Mouse (Mus musculus): Measurements from ENCODE around the gene Gpr39.

Gene Gpr39

DNA sequence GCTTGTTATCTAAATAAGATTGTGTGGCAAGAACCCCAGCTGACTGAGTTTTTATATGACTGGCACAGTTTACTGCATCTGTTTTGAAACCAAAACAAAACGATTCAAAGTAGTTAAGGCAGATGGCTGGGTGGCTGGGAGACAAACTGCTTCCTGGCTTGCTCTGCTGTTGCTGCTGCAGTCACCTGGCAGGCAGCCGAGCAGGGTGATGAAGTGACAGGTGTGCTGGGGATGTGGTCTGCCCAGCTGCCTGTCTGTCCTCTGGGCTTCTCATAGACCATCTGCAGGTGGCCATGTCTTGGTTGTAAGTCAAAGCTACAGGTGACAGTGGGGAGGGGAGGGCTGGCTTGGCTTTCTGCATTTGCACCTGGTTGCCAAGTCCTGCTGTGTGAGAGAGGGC, 131.6 kb downstream of the Gpr39 start:
- DNase-seq (ENCODE audit: low spot score in 2 of 2) = no peak

DNA sequence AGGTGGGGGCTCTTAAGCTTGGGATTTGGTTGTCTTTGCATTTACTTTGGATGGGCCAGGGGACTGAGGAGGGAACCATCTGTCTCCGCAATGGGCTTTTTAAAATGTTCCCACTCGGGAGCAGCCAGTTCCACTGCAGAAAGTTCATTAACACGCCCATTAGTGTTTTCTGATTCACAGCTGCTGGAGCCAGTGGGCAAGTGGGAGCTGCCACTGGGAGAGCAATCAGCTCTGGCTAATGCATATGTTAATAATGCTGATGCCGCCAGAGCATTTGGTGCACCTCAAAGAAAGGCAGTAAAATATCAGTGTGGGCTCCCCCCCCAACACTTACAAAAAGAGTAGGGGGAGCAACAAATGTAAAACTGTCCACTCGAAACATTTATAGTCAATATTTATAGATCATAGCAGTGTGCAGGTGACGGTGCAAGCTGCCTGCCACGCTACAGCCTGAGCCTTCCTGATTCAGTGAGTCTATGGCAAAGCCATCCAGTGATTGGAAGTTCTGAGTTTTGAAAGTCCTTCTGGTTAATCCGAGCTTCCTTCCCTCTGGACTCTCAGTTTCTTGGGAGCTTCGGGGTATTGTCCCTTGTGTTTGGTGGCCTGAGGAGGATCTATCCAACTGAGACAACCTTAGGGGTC, 136.5 kb downstream of the Gpr39 start:
- no peak for DNase-seq (ENCODE audit: low spot score in 2 of 2)

DNA sequence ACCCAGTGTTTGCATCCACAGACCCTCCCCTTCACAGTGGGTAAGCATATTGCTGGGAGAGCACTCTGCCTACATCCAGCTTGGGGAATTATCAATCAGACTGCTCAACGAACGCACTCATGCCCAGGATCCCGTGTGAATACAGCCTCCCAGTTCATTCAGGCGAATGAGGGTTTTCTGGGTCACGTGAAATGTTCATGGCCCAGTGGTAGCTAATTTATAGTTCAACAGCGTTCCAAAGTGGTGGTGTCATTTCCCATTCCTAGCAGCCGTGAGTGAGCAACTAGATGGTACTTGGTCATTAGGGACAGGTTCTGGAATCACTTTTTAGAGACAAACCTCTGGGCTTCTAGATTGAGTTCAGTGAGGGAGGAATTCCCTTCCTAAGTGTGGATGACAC, 144.3 kb downstream of the Gpr39 start:
- DNase-seq (ENCODE audit: low spot score in 2 of 2) = no peak

DNA sequence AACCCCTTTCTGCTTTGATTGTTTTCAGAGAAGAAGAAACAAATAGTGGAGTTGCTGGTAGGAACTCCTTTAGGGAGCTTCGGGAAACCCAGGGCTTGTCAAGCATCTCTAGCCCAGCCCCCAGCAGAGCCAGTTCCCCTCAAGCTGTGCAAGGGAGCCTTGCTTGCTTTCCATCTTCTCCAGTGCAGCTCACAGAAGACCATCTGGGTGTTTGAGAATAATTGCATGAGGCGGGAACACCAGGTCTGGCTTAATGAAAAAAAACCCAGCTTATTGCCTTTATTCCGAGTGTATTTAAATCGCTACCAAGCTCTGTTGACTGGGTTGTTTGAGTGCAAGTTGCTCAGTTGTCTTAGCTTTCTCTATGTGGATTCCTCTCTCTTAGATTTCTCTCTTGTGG, 146.8 kb downstream of the Gpr39 start:
- DNase-seq (ENCODE audit: low spot score in 2 of 2) = no peak

DNA sequence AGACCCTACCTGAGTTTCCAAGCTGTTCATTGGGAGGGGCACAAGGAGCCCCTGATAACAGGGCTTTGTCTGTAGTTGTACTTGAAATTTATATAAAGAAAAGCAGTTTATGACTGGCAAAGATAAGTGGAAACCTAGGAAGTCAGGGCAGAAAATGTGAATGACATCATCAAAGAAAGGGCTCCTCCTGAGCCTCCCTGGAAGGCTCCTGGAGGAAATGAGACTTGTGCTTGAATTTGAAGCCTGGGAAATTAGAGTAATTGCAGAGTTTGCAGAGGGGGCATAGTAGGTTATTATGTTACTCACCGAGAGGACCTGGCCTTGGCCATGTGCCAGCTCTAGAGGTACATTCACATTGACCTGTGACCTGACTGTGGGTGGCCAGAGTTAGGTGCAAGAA, 160.7 kb downstream of the Gpr39 start:
- DNase-seq (ENCODE audit: low spot score in 2 of 2) = no peak

DNA sequence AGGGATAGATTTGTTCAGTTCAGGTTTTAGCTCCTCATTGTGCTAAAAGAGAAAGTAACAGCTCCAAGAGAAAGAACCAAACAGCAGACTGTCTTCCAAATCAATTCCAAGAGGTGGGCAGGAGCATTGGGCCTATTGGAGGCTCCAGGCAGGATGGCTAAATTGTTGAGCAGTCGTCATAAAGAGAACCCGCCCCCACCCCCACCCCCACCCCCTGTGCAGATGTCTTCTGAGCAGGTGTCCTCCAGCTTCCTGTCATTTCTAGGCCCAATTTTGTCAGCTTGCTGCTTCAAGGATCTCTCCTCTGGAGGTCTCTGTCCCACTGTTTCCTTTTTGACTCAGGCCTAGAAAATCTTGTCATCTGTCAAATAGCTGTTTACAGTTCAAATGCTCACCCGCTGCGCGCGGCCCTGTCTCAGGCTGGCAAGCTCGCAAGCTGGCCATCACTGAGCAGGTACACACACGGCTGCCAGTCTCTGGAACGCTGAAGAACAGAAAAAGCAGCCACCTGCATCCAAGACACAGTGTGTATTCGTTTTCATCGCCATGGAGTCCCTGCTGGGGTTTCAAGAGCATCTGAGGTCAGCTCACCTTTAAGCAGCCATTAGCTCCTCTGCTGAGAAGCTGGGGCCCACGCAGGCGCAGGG, 163.1 kb downstream of the Gpr39 start:
- DNase-seq (ENCODE audit: low spot score in 2 of 2) = no peak

DNA sequence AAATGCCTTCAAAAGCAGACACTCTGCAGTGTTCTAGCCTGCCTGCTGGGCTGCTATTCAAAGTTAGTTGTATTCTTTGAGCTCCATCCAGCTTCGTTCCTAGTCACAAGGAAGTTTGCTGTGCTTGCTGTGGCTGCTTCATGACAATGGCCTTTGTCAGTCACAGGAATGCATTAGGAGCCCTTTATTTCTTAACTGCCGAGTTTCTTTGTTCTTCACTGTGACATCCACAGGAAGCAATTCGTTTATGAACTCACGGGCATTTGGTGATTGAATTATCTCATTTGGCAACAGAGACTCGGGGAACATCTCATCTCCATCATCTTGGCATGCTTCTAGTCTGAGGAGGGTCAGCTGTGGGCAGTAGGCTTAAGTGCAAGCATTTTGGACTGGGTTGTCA, 177.9 kb downstream of the Gpr39 start:
- no peak for DNase-seq (ENCODE audit: low spot score in 2 of 2)

DNA sequence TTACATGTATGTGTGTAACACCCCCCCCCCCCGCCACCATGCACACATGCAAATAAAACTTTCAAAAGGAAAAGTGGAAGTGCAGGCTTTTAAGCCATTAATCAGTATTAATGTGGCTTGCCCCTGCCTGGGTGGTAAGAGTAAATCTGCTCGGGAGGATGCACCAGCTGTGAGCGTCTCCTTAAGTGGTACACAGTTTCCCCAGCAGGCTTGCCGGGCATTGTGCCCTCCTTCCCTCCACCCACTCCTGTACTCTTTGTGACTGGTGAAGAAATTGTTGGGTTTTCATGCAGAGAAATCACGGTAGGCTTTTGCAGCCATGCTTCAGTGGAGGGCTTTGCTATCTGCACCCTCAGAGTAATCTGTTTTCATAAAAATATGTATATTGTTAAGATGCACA, 181.8 kb downstream of the Gpr39 start:
- DNase-seq (ENCODE audit: low spot score in 2 of 2) = no peak

DNA sequence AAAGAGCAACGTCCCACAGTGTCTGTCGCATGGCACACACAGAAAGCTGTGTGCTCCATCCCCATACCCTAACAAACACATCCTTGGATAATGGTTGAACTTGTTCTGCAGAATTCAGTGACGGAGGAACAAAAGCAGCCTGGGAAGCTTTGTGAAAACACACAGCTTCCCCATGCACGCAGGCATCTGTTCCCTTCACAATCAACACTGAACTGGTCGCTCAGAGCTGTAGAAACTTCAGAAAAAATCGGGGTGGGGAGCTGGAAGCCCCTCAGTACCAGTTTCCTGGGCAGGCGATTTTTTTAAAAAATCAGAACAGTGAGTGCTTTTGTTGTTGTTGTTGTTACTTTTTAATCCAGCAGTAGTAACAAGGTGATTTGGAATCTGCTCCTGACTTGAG, 193.3 kb downstream of the Gpr39 start:
- no peak for DNase-seq (ENCODE audit: low spot score in 2 of 2)

DNA sequence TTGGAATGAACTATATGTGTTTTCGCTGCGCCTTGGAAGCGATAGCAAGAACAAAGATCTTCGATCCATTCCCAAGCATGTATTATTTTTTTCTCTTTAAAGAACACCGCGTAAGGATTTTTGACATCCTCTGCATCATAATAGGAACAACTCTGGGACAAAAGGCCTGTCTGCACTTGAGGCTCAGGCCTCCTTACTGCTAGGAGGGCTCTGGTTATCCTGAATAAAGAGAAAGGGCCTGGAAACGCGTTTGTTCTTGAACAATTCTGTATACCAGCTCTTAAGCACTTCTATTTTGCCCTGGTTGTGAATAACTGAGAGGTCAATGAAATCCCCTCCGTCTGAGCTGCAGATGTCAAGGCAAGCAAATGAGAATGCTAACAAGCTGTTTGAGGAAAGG, 216.4 kb downstream of the Gpr39 start:
- no peak for DNase-seq (ENCODE audit: low spot score in 2 of 2)

DNA sequence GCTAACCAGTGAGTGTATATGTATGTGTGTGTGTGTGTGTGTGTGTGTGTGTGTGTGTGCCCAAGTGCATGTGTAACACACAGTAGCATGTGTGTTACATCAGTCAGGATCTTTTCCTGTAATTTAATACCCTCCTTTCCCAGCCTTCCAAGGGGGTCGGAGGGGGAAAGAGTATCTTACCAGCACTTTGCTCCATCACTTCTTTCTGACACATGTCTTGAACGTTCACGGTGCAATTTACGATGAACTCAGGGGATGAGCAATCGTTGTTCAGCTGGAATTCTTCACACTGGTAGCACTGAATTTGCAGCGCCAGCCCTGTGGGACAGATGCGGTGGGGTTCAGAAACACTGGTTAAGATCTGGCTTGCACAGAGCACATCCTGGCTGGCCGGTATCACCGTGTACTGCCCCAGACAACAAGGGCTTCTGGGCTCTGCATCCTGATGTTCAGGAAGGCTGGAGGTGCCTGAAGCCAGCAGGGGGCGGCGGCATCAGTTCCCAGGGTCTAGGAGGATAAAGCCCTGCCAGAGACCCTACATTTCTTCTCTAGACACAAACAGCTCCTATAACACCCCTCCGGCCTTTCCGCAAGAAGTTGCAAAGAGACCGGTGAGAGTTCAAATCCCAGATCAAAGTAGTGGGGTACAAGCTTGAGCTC, 233.5 kb downstream of the Gpr39 start:
- DNase-seq (ENCODE audit: low spot score in 2 of 2) = no peak

DNA sequence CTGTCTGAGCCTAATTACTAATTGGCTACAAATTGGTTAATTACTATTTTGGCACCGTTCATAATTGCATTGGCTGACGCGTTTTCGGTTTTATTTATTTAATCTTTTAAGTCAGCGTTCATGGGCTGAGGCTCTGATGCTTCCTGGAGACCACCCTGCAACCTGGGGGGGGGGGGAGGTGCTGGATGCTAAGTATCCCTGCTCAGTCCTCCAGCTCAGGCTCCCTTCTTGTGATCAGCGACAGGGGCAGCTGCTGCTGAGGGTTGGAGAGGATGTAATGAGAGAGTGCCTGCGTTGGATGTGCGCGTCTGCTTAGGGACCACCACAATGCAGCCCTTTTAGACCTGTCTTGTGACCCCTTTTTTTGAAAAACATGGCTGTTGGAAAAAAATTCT, 234.1 kb downstream of the Gpr39 start:
- no peak for DNase-seq (ENCODE audit: low spot score in 2 of 2)

DNA sequence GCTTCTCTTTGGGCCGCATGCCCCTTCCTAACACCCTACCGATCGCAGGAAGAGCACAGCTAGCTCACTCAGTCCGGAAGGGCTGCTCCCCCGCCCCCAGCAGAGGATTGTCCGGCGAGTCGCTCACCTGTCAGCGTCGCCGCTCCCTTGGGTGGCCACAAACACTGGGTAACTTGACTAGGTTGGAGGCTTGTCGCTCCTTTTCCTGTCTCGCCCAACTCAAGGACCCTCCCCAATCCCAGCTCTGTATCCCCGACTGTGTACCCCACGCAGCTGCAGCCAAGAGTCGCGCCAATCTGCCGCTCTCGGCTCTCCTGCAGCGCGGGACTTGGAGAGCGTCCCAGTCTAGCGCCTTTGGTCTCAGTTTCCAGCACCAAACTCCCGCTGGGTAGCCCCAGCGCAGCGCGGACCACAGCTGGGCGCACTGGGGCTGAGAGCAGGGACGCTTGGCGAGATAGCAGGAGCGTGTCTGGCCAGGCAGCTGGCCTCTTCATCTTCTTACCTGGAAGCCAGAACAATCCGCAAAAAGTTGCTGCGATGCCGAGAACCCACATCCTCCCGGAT, 234.6 kb downstream of the Gpr39 start:
- no peak for DNase-seq (ENCODE audit: low spot score in 2 of 2)

DNA sequence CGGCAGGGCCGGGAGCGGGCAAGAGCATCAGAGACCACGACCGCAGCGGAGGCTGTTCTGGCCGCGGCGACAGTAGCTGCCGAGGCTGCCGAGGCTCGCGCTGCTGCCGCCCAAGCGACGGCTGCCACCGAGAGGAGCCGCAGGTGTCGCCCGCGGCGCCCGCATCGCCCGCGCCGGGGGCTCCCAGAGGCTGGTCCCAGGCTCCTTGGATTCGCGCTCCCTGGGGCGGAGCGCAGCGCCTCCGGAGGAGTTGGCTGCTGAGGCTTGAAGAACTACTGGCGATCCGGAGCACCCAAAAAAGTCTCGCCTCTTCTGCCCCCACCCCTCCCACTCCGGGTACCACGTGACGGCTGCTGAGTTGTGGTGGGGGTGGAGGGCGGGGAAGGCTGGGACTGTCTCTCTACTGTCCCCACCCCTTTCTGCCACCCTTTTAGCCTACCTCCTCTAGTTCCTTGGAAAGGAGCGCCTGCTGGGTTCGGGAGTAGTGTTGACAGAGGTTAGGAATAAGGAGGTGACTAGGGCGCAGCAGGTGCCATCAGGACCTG, 235.2 kb downstream of the Gpr39 start:
- no peak for DNase-seq (ENCODE audit: low spot score in 2 of 2)

DNA sequence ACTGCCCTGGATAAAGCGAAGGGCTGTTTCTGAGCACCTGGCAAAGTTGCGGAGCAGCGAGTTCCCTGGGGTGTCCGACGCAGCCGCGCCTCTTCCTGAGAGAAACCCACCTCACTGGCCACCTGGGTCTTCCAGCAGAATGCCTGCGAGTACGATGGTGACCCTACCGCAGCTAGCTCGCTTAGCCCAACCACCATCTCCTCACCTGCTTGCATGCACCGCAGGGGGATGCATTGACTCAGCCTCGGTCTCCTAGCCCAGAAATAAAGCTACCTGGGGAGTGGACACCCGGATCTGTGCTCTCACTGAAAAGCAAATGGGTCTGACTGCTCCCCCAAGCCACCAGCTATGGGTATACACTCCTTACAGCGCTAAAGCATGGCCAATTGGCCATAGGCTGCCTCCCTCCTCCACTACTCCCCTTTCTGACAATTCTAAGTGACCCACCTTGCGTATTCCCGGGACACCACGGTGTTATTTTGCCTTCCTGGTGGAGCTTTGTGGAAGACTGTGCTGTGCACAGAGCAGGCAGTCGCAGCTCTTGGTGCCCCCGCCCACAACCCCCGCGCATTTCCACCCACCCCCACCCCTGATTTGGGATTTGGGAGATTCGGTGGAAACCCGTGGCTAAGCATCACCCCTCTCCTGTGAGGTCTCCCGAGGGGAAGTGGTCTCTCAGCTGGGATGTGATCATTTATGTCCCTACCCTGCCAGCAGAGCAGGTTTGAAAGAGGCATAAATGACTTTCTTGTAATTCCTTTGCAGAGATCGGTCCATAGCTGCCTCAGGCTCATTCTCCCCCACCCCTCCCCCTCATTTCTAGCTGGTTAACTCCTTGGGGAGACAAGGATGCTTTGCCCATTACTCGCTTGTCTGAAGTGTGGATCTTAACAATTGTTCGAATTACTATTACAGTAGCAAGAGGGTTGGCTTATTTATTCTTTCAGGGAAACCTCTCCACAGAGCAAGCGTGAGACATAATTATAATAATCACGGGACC, 236.1 kb downstream of the Gpr39 start, which contains the start of gene Lypd1:
Gene Lypd1, minus strand, starts transcription at position 501 of the 1,000 bp plus-strand sequence.
- DNase-seq (ENCODE audit: low spot score in 2 of 2) = no peak

DNA sequence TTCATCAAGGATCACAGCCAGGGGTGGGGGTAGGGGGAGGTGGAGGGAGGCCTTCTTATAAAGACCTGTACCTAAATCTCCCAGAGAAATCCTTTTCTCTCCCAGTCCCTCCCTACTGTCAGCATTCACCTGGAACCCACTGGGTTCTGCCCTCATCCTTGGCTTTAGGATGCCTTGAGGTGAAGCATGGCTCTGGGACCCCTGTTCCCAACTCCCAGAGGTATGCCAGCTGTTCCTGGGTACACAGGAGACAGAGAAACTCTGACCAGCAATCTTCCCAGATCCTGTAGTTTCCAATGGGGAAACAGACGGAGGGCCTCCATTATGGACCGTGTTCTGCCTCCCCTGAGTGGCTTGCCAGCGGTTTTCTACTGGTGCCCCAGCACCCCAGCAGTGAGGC, 243.9 kb downstream of the Gpr39 start:
- DNase-seq (ENCODE audit: low spot score in 2 of 2) = no peak

DNA sequence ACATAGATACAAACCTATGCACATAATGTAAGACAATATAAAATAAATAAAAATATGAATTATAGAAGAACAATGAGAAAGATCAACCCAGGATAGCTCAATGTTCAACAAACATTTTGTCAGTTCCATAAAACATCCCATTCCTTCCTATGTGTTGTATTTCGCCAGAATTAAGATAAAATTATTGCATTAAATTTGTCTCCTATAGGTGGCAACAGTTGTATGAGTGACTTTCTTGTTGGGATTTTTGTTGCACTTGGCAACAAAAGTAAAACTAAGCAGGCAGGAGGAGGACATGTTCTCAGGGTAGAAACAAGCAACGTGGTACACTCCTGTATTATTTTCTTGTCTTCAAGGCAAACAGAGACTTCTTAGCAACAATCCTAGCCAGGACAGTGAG, 246.3 kb downstream of the Gpr39 start:
- DNase-seq (ENCODE audit: low spot score in 2 of 2) = no peak

Data from spleen, postnatal 10 days (tissue).